Mouse (Mus musculus): ENCODE results near the gene Jsrp1. TPM values are rescaled to one million over a fixed set of nuclear protein-coding genes. Genes with fewer than 3 reads are reported as not detected.

Gene Jsrp1
- not detected for polyA plus RNA-seq (2017; shearing (Covaris generic))

DNA sequence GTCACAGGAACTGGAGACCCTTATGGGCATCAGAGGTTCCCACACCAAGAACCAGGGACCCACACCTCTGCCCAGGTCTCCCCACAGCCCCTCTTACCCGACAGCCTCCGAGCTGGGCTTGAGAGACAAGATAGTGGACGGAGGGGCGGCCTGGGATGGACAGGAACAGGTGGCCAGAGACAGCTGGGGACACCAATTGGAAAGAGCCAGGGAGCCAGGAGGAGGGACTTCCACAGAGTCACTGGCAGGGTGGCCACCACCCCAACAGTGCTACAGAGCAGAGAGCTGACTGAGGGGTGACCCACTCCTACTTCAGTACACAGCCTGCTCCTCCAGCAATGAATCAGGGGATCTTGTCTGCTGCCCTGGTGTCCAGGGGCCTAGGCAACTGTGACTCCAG lies at the start of gene Jsrp1:
Gene Jsrp1, minus strand, starts transcription at position 133 of the 400 bp plus-strand sequence.

DNA sequence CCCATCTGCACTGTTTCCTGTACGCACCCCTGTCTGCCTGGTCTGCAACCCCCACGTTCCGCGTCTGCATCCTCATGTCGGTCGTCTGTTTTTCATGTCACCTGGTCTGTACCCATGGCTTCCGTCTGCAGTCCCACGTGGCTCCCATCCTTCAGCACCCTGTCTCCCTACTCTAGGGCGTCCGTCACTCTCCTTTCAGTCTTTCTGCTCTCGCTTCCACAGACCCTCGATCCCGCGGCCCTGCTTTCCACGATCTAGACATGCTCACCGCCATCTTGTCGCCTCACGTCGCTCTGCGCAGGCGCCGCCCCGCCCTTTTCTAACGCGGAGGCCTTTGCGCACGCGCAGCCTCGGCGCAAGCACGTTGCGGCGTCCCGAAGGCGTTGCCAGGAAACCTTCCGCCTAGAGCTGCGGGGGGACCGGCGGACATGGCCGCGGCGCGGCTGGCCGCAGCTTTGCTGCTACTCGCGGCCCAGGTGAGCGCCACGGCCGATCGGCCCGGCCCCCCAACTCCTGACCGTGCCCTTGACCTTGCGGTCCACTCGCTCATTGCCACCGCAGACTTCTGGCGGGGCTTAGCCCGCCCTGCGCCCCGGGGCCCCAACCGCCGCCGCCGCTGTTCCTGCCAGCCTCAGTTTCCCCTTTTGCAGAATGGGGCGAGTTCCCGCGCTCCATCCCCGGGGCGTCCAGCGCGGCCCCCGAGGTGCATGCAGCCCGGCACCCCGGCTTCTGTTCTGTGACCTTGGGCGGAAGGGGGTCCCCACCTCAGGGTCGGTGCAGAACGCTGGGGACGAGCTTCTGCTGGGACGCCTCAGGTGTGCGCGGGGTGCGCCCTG lies 41.8 kb upstream of the Jsrp1 start, which contains the start of the genes Lsm7 and Sppl2b:
Gene Lsm7, minus strand, starts transcription at position 297 of the 836 bp plus-strand sequence.
Gene Sppl2b, plus strand, starts transcription at position 363 of the 836 bp plus-strand sequence.

DNA sequence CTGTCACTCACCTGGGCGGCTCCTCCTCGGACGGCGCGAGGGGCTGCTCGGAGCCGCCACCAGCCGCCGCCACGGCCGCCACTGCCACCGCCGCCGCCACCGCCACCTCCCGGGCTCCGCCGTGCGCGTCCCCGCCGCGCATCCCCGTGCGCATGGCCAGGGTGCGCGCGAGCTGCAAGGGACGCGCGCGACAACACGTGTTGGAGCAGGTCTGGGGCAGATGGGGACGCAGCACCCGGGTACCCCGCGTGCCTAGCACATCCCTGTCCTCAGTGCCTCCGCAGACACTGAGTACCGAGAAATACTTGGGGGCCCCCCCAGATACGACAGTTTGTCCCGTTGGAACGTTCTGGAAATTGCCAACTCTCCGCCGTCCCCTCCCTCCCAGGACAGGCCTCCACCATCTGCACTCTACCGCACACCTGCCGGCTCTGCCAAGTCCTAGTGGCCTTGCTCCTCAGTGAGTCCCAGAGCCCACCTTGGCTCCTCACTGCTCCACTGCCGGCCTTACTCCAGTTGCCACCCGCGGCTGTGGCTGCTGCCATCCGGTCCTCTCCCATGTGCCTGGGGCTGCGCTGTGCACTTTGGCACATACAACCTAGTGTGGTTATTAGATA lies 30.7 kb upstream of the Jsrp1 start, which contains the start of gene Lingo3:
Gene Lingo3, minus strand, starts transcription at position 109 of the 617 bp plus-strand sequence.

DNA sequence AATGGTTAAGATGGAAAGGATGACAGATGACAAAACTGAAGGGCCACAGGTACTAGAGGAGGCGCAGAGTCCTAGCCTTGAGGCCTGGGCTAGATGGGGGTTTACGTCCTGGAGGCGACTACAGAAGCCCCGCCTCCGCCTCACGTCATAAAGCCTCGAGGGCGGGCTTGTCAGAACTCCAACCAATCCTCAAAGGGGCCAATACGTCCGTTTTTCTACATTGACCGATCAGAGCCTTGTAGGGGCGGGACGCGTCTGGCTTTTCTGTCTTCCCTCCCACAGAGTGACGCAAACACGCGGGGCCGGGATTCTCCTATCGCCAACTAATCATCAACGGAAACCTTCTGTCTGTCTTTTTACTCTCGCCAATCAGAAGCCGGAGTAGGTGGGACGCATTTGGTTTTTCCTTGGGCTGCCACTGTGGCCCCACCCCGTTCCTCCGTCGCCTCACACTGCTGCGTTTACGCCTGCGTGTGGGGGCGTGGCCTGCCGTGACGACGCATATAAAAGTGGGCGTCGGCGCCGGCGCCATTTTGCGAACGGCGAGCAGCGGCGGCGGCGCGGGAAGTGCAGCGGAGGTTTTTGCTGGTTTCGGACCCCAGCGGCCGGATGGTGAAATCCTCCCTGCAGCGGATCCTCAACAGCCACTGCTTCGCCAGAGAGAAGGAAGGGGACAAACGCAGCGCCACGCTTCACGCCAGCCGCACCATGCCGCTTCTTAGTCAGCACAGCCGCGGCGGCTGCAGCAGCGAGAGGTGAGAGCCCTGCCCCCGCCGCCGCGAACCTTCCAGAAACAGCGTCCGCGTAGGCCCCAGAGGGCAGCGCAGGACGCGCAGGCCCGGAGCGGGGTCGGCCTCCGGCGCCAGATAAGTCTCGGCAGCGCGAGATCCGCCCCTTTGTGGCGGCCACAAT lies 13.1 kb upstream of the Jsrp1 start, which contains the start of gene Oaz1:
Gene Oaz1, plus strand, starts transcription at position 506 of the 912 bp plus-strand sequence.

DNA sequence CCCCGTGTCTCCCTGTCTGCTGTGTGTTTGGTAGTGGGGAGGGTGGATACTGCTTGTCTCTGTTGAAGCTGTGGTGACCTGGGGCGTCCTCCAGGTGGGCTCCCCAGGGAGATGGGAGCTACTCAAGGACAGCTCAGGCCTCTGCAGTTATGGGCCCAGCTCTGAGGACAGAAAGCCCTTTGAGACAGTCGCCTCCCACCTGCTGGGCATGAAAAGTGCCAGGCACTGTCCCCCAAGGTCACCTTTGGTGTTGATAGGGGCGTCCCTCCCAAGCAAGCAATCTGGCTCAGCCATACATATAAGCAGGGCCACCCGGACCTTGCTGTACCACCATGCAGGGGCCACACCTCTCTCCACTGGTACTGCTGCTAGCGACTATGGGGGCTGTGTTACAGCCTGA lies 8.4 kb downstream of the Jsrp1 start, which contains the start of gene Amh:
Gene Amh, plus strand, starts transcription at position 328 of the 400 bp plus-strand sequence.

DNA sequence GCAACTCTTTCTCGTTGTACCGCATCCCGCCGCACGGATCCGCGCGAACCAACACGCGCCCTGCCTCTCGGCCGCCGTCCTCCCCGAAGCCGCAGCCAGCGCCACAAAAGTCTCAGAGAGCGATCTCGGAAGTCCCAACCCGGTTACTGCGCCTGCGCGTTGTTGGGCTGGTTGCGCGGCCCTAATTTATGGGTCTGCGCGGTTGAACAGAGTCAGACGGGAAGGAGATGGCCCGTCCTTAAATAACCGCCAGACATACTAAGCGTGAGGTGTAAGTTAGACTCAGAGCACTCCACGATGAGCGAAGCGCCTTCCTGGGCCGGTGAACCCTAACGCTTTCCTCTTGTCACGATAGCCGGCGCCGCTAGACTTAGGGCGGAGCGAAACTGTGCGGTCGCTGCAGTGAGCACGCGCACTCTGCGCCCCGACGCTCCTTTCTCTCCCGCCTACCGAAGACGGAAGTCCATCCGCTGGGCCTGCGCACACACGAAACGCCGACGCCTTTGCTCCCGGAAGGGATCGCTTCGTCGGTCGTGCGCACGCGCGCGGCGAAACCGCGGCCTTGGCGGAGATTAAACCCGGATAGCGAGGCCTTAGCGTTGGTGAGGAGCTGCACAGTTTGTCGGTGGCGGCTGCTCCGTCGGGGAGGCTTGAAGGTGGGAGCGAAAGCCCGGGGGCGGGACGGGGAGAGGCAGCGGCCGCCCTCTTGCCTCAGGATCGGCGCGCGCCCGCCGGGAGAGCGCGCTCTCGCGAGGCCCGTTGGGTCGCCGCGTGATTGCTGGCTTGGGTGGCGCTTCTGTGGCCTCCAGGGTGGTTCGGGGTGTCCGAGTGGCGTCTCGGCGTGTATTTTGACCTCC lies 14.9 kb downstream of the Jsrp1 start, which contains the start of the genes Sf3a2 and Plekhj1:
Gene Sf3a2, plus strand, starts transcription at position 49 of the 857 bp plus-strand sequence.
Gene Plekhj1, minus strand, starts transcription at position 477 of the 857 bp plus-strand sequence.

Other genes starting within 250 kb of the Jsrp1 start
- 17.2 TPM for gene Klf16, start 236.2 kb downstream of the Jsrp1 start, polyA plus RNA-seq (2017; shearing (Covaris generic))
- 93.3 TPM for gene Abhd17a, start 223.2 kb downstream of the Jsrp1 start, polyA plus RNA-seq (2017; shearing (Covaris generic))
- gene Scamp4, start 210.6 kb downstream of the Jsrp1 start, polyA plus RNA-seq (2017; shearing (Covaris generic)): 102 TPM
- gene Adat3, start 210.6 kb downstream of the Jsrp1 start, polyA plus RNA-seq (2017; shearing (Covaris generic)): 6.9 TPM
- 8.5 TPM for gene Gm49322, start 207.5 kb downstream of the Jsrp1 start, polyA plus RNA-seq (2017; shearing (Covaris generic))
- gene Csnk1g2, start 190.7 kb downstream of the Jsrp1 start, polyA plus RNA-seq (2017; shearing (Covaris generic)): 353 TPM
- 22.0 TPM for gene Btbd2, start 156.4 kb downstream of the Jsrp1 start, polyA plus RNA-seq (2017; shearing (Covaris generic))
- gene Mknk2, start 135.4 kb downstream of the Jsrp1 start, polyA plus RNA-seq (2017; shearing (Covaris generic)): 190 TPM
- gene Mob3a, start 111.5 kb downstream of the Jsrp1 start, polyA plus RNA-seq (2017; shearing (Covaris generic)): 103 TPM
- gene Izumo4, start 111.3 kb downstream of the Jsrp1 start, polyA plus RNA-seq (2017; shearing (Covaris generic)): 67.9 TPM
- gene Ap3d1, start 71.2 kb downstream of the Jsrp1 start, polyA plus RNA-seq (2017; shearing (Covaris generic)): 79.7 TPM
- 39.6 TPM for gene Dot1l, start 58.3 kb downstream of the Jsrp1 start, polyA plus RNA-seq (2017; shearing (Covaris generic))
- gene Sf3a2, start 15.3 kb downstream of the Jsrp1 start, polyA plus RNA-seq (2017; shearing (Covaris generic)): 65.0 TPM
- gene Plekhj1, start 14.9 kb downstream of the Jsrp1 start, polyA plus RNA-seq (2017; shearing (Covaris generic)): 196 TPM
- gene Amh, start 8.3 kb downstream of the Jsrp1 start, polyA plus RNA-seq (2017; shearing (Covaris generic)): not detected
- 2,215 TPM for gene Oaz1, start 13.2 kb upstream of the Jsrp1 start, polyA plus RNA-seq (2017; shearing (Covaris generic))
- not detected for gene Lingo3, start 30.5 kb upstream of the Jsrp1 start, polyA plus RNA-seq (2017; shearing (Covaris generic))
- gene Lsm7, start 41.7 kb upstream of the Jsrp1 start, polyA plus RNA-seq (2017; shearing (Covaris generic)): 91.1 TPM
- 19.0 TPM for gene Sppl2b, start 41.8 kb upstream of the Jsrp1 start, polyA plus RNA-seq (2017; shearing (Covaris generic))
- gene Tmprss9, start 58.4 kb upstream of the Jsrp1 start, polyA plus RNA-seq (2017; shearing (Covaris generic)): not detected
- gene Timm13, start 87.5 kb upstream of the Jsrp1 start, polyA plus RNA-seq (2017; shearing (Covaris generic)): 150 TPM
- gene Lmnb2, start 104.7 kb upstream of the Jsrp1 start, polyA plus RNA-seq (2017; shearing (Covaris generic)): 14.8 TPM
- 43.3 TPM for gene Gadd45b, start 116.6 kb upstream of the Jsrp1 start, polyA plus RNA-seq (2017; shearing (Covaris generic))
- not detected for gene Gng7, start 201.4 kb upstream of the Jsrp1 start, polyA plus RNA-seq (2017; shearing (Covaris generic))
- gene Diras1, start 212.2 kb upstream of the Jsrp1 start, polyA plus RNA-seq (2017; shearing (Covaris generic)): not detected
- 14.7 TPM for gene Slc39a3, start 223.9 kb upstream of the Jsrp1 start, polyA plus RNA-seq (2017; shearing (Covaris generic))
- gene Sgta, start 246.7 kb upstream of the Jsrp1 start, polyA plus RNA-seq (2017; shearing (Covaris generic)): 68.7 TPM